ENCODE assay signal across 8 mouse cellular contexts in genomic region chr13:52765508-52766181, GRCm38 (mm10).
DNase-seq lines count a peak whose midpoint lies in the region; ATAC-seq lines count a peak whose summit lies in the region.

No protein-coding gene starts in this region.

- peak; percentile 82 for ATAC-seq in frontal cortex, adult (ENCODE audit: low TSS enrichment)

- intact Hi-C loops in heart, postnatal 36 days (cut with DNase I): loop anchor here (5.0 kb wide), 1 partner anchor 57 kb away; no protein-coding TSS in a partner anchor
- intact Hi-C loops in left cerebral cortex, postnatal 10 days (cut with DNase I): no loop called here

- DNase-seq in 3134 (ENCODE audit: extremely low read depth, insufficient read length, low spot score): peak; percentile 66
- peak; percentile 65 to 91 for DNase-seq in adrenal gland, adult (ENCODE audit: inconsistent age in 2 of 2, low spot score in 1 of 2)
- peak; percentile 25 to 42 for DNase-seq in heart, postnatal 36 days
- DNase-seq in left cerebral cortex, postnatal 10 days (ENCODE audit: extremely low spot score in 1 of 2, low spot score in 2 of 2): peak; percentile 57 to 64
- DNase-seq in neural tube, embryonic 10.5 days (ENCODE audit: extremely low spot score, low spot score): peak; percentile 23
- DNase-seq in spleen, adult 12 weeks (ENCODE audit: low spot score): no peak
- no peak for DNase-seq in ovary, adult 18-20 months (ENCODE audit: low spot score)

Comparison
In these comparisons a context has a peak if more than half of its experiments do, and no peak if none do; other contexts are left out.
1. DNase-seq: peak in 3134 (single experiment), adrenal gland, adult (2 of 2), heart, postnatal 36 days (2 of 2), left cerebral cortex, postnatal 10 days (2 of 2) and neural tube, embryonic 10.5 days (single experiment); none in spleen, adult 12 weeks (single experiment) and ovary, adult 18-20 months (single experiment).